In genomic region chr2:38424976-38425375, GRCm38 (mm10) we compare ENCODE assay signal across 12 mouse cellular contexts.
DNase-seq lines count a peak whose midpoint lies in the region; ATAC-seq lines count a peak whose summit lies in the region.
"Had no signal": no experiment of that assay in that cellular context is flagged by ENCODE, and none has a peak within 500 bp of the region (broad histone marks: within the 10 kb centered on the region; RNA-seq: fewer than 3 reads in every experiment).

No protein-coding gene starts in this region.

- no peak for ATAC-seq in megakaryocyte, adult 5-6 weeks (ENCODE audit: poor library complexity, severe bottlenecking)
- ATAC-seq in forebrain, embryonic 15.5 days (replicated peaks): peak; percentile 39; the same call in 1 of the 2 replicates
- ATAC-seq in limb, embryonic 13.5 days (ENCODE audit: low FRiP score, low read depth): no peak
- peak; percentile 17; the same call in 1 of the 2 replicates for ATAC-seq in neural tube, embryonic 15.5 days (ENCODE audit: low FRiP score)
- ATAC-seq: intestine, embryonic 15.5 days had no signal

- peak overlapping the region; percentile 46 for H3K4me2 ChIP-seq in forebrain, embryonic 15.5 days (replicated peaks)
- peak overlapping the region; percentile 52 for H3K4me2 ChIP-seq in limb, embryonic 13.5 days (replicated peaks)
- peak overlapping the region; percentile 44 for H3K4me2 ChIP-seq in neural tube, embryonic 15.5 days

- peak overlapping the region; percentile 20 for H3K4me3 ChIP-seq in megakaryocyte, embryonic 14.5 days (replicated peaks)
- peak overlapping the region; percentile 29; the same call in 1 of the 2 replicates for H3K4me3 ChIP-seq in forebrain, embryonic 15.5 days
- no peak overlapping the region for H3K4me3 ChIP-seq in limb, embryonic 13.5 days
- no peak overlapping the region for H3K4me3 ChIP-seq in neural tube, embryonic 15.5 days (replicated peaks)
- H3K4me3 ChIP-seq: heart, adult 2 months; intestine, embryonic 15.5 days had no signal

- peak overlapping the region; percentile 27; the same call in 1 of the 2 replicates for H3K9ac ChIP-seq in forebrain, embryonic 15.5 days (replicated peaks)
- no peak overlapping the region for H3K9ac ChIP-seq in limb, embryonic 13.5 days
- H3K9ac ChIP-seq in neural tube, embryonic 15.5 days (replicated peaks): no peak overlapping the region
- H3K9ac ChIP-seq: intestine, embryonic 15.5 days had no signal

- H3K4me1 ChIP-seq in megakaryocyte, embryonic 14.5 days: peaks cover 3% of the 10 kb centered on the region; the same call in 1 of the 2 replicates
- H3K4me1 ChIP-seq in forebrain, embryonic 15.5 days: peaks cover 17% of the 10 kb centered on the region
- peaks cover 19% of the 10 kb centered on the region for H3K4me1 ChIP-seq in limb, embryonic 13.5 days
- H3K4me1 ChIP-seq in neural tube, embryonic 15.5 days: peaks cover 14% of the 10 kb centered on the region

- 19% methylated on average over 9 of the region's 9 CpGs for WGBS in forebrain, embryonic 15.5 days
- 32% methylated on average over 9 of the region's 9 CpGs for WGBS in limb, embryonic 13.5 days
- 23% methylated on average over 9 of the region's 9 CpGs for WGBS in neural tube, embryonic 15.5 days

- no peak for DNase-seq in lung, adult 18-20 months
- DNase-seq in right cerebral cortex, postnatal 4 days: no peak
- no peak for DNase-seq in c-Kit-positive CD71-positive TER-119-positive erythroid progenitor cells, embryonic 14.5 days (ENCODE audit: low spot score)
- DNase-seq: cerebellum, postnatal 36 days; heart, adult 2 months; lung, adult 2 months had no signal

- H3K9me3 ChIP-seq in megakaryocyte, embryonic 14.5 days: no peaks in the 10 kb centered on the region
- no peaks in the 10 kb centered on the region for H3K9me3 ChIP-seq in forebrain, embryonic 15.5 days
- H3K9me3 ChIP-seq in limb, embryonic 13.5 days: no peaks in the 10 kb centered on the region
- H3K9me3 ChIP-seq in neural tube, embryonic 15.5 days (replicated peaks): no peaks in the 10 kb centered on the region
- H3K9me3 ChIP-seq: intestine, embryonic 15.5 days had no signal

- H3K27ac ChIP-seq in forebrain, embryonic 15.5 days (replicated peaks): peak overlapping the region; percentile 80
- no peak overlapping the region for H3K27ac ChIP-seq in limb, embryonic 13.5 days
- no peak overlapping the region for H3K27ac ChIP-seq in neural tube, embryonic 15.5 days (replicated peaks)
- H3K27ac ChIP-seq: heart, adult 2 months; intestine, embryonic 15.5 days had no signal

- H3K27me3 ChIP-seq in megakaryocyte, embryonic 14.5 days (replicated peaks): peaks cover 60% of the 10 kb centered on the region
- no peaks in the 10 kb centered on the region for H3K27me3 ChIP-seq in forebrain, embryonic 15.5 days
- peaks cover 8% of the 10 kb centered on the region; the same call in 1 of the 2 replicates for H3K27me3 ChIP-seq in limb, embryonic 13.5 days
- no peaks in the 10 kb centered on the region for H3K27me3 ChIP-seq in neural tube, embryonic 15.5 days (replicated peaks)
- H3K27me3 ChIP-seq: intestine, embryonic 15.5 days had no signal

- H3K36me3 ChIP-seq in megakaryocyte, embryonic 14.5 days (replicated peaks; ENCODE audit: low read length): no peaks in the 10 kb centered on the region
- no peaks in the 10 kb centered on the region for H3K36me3 ChIP-seq in forebrain, embryonic 15.5 days
- H3K36me3 ChIP-seq in limb, embryonic 13.5 days: no peaks in the 10 kb centered on the region
- no peaks in the 10 kb centered on the region for H3K36me3 ChIP-seq in neural tube, embryonic 15.5 days
- H3K36me3 ChIP-seq: intestine, embryonic 15.5 days had no signal

Comparison
In these comparisons a context has a peak if more than half of its experiments do, and no peak if none do; other contexts are left out.
1. H3K4me3 ChIP-seq: peak in megakaryocyte, embryonic 14.5 days (single experiment) and forebrain, embryonic 15.5 days (single experiment); none in limb, embryonic 13.5 days (single experiment) and neural tube, embryonic 15.5 days (single experiment).
2. ATAC-seq: peak in forebrain, embryonic 15.5 days (single experiment) and neural tube, embryonic 15.5 days (single experiment); none in megakaryocyte, adult 5-6 weeks (single experiment) and limb, embryonic 13.5 days (single experiment).
3. Peak in every context shown above with its lines, with median percentiles within 50 percentile points of each other: H3K4me2 ChIP-seq.